Mouse (Mus musculus) lung, embryonic 14.5 days (tissue): ENCODE measurements around the gene Gm266. TPM values are rescaled to one million over a fixed set of nuclear protein-coding genes. Genes with fewer than 3 reads are reported as not detected.
A peak's percentile ranks its signal among the peaks of the same experiment; 100 is the strongest.

Experiments used
- ATAC-seq: fragments of 200-750 bp; cut with Nextera tagmentation; 2 replicates; pipeline ENCODE4 v1.8.0; 2017; ENCODE audit warnings: mild to moderate bottlenecking, moderate TSS enrichment, moderate library complexity; ENCODE audit not compliant: insufficient read depth
- DNase-seq: peaks from one replicate; pipeline ENCODE4 v3.0.0-alpha.2; 2015
- H3K27ac ChIP-seq: fragments of 300-500 bp; sonication (generic); 2 replicates; pipeline ENCODE4 v1.5.1; 2014; ENCODE audit warnings: low read depth, mild to moderate bottlenecking, moderate library complexity
- H3K27me3 ChIP-seq: fragments of 300-500 bp; sonication (generic); 2 replicates; pipeline ENCODE4 v1.6.1; 2014; ENCODE audit warnings: low read length, control low read depth; ENCODE audit not compliant: insufficient read depth
- H3K36me3 ChIP-seq: fragments of 300-500 bp; sonication (generic); 2 replicates; pipeline ENCODE4 v1.6.1; 2014; ENCODE audit warnings: control low read depth; ENCODE audit not compliant: insufficient read depth
- H3K4me1 ChIP-seq: fragments of 300-500 bp; sonication (generic); 2 replicates; pipeline ENCODE4 v1.6.1; 2014; ENCODE audit warnings: antibody characterized with exemption, control low read depth; ENCODE audit not compliant: insufficient read depth
- H3K4me2 ChIP-seq: fragments of 300-500 bp; sonication (generic); 2 replicates; pipeline ENCODE4 v1.6.1; 2014; ENCODE audit warnings: mild to moderate bottlenecking
- H3K4me3 ChIP-seq: fragments of 300-500 bp; sonication (generic); 2 replicates; pipeline ENCODE4 v1.5.1; 2014; ENCODE audit warnings: low read depth, low read length
- H3K9ac ChIP-seq: fragments of 300-500 bp; sonication (generic); 2 replicates; pipeline ENCODE4 v1.6.1; 2014
- H3K9me3 ChIP-seq: fragments of 300-500 bp; sonication (generic); 2 replicates; pipeline ENCODE4 v1.6.1; 2016; ENCODE audit warnings: low read depth, low read length, control low read depth
- CTCF ChIP-seq: IDR thresholded peaks from 2 replicates; pipeline ENCODE4 v1.5.1; 2016; ENCODE audit warnings: antibody characterized with exemption, low read depth
- WGBS: fragments of 180-500 bp; shearing (Covaris S2); extraction: QIAGEN DNeasy Blood & Tissue Kit; methylation state at CpG from one replicate; pipeline ENCODE4 v1.1.7; 2014; 5-methylcytosine and 5-hydroxymethylcytosine counted together
- polyA plus RNA-seq: library from polyadenylated mRNA; unstranded; fragments of >200 nt; fragmentation: Nextera tagmentation; extraction: Ambion mirVana; gene quantifications from 2 replicates; pipeline ENCODE4 v1.2.1, GENCODE M21; 2014

Gm266 gene
- polyA plus RNA-seq, 1 experiment from 2014 or later: 10.8 TPM

GRCm38 (mm10) chr12:111455311-111455846 lies 30.2 kb downstream of the Gm266 start:
- ATAC-seq (no peak), DNase-seq (no peak)
- Histone ChIP-seq H3K4me2 (no peak overlapping the region), H3K27me3 (no peaks in the 10 kb centered on the region), H3K9me3 (no peaks in the 10 kb centered on the region), H3K36me3 (no peaks in the 10 kb centered on the region), H3K4me3 (no peak overlapping the region), H3K27ac (no peak overlapping the region), H3K9ac (no peak overlapping the region), H3K4me1 (no peaks in the 10 kb centered on the region)
- TF ChIP-seq CTCF: no peak
- WGBS: 51% methylated on average over 12 of the region's 12 CpGs

GRCm38 (mm10) chr12:111454543-111455280 lies 30.9 kb downstream of the Gm266 start:
- Histone ChIP-seq H3K9me3 (no peaks in the 10 kb centered on the region), H3K27ac (no peak overlapping the region), H3K4me3 (no peak overlapping the region), H3K27me3 (no peaks in the 10 kb centered on the region), H3K4me2 (no peak overlapping the region), H3K4me1 (peaks cover 5% of the 10 kb centered on the region; the same call in 1 of the 2 replicates), H3K9ac (no peak overlapping the region), H3K36me3 (no peaks in the 10 kb centered on the region)
- ATAC-seq (no peak), DNase-seq (no peak)
- no peak for TF ChIP-seq CTCF
- WGBS: 51% methylated on average over 10 of the region's 10 CpGs

GRCm38 (mm10) chr12:111454021-111454420 lies 31.6 kb downstream of the Gm266 start:
- Histone ChIP-seq H3K4me1 (peaks cover 10% of the 10 kb centered on the region; the same call in 1 of the 2 replicates), H3K9me3 (no peaks in the 10 kb centered on the region), H3K4me3 (no peak overlapping the region), H3K4me2 (no peak overlapping the region), H3K27me3 (peaks cover under 1% of the 10 kb centered on the region; the same call in 1 of the 2 replicates), H3K36me3 (no peaks in the 10 kb centered on the region), H3K27ac (no peak overlapping the region), H3K9ac (no peak overlapping the region)
- ATAC-seq: no peak
- 10% methylated on average over 4 of the region's 4 CpGs for WGBS
- TF ChIP-seq CTCF: peak; percentile 28
- peak; percentile 68 for DNase-seq

GRCm38 (mm10) chr12:111451561-111451960 lies 34.1 kb downstream of the Gm266 start:
- Histone ChIP-seq H3K27me3 (peaks cover 25% of the 10 kb centered on the region), H3K9ac (no peak overlapping the region), H3K4me3 (no peak overlapping the region), H3K27ac (no peak overlapping the region), H3K9me3 (no peaks in the 10 kb centered on the region), H3K4me1 (peaks cover 15% of the 10 kb centered on the region; the same call in 1 of the 2 replicates), H3K4me2 (no peak overlapping the region), H3K36me3 (no peaks in the 10 kb centered on the region)
- no peak for TF ChIP-seq CTCF
- ATAC-seq (no peak), DNase-seq (no peak)
- WGBS: 74% methylated on average over 7 of the region's 7 CpGs

GRCm38 (mm10) chr12:111450359-111450758 lies 35.3 kb downstream of the Gm266 start:
- H3K4me2 ChIP-seq: no peak overlapping the region
- H3K4me3 ChIP-seq: no peak overlapping the region
- WGBS: 32% methylated on average over 6 of the region's 6 CpGs
- ATAC-seq: no peak
- peaks cover 15% of the 10 kb centered on the region; the same call in 1 of the 2 replicates for H3K4me1 ChIP-seq
- H3K9me3 ChIP-seq: no peaks in the 10 kb centered on the region
- H3K9ac ChIP-seq: no peak overlapping the region
- H3K36me3 ChIP-seq: no peaks in the 10 kb centered on the region
- peak overlapping the region; percentile 20; the same call in 1 of the 2 replicates for H3K27ac ChIP-seq
- H3K27me3 ChIP-seq: peaks cover 37% of the 10 kb centered on the region
- no peak for TF ChIP-seq CTCF
- no peak for DNase-seq

- DNase-seq: no peak
- H3K4me2 ChIP-seq: no peak overlapping the region
- peak; percentile 57; the same call in 1 of the 2 replicates for ATAC-seq
- H3K36me3 ChIP-seq: no peaks in the 10 kb centered on the region
- H3K9ac ChIP-seq: no peak overlapping the region
- H3K9me3 ChIP-seq: no peaks in the 10 kb centered on the region
- H3K4me3 ChIP-seq: no peak overlapping the region
- TF ChIP-seq CTCF: no peak
- peaks cover 49% of the 10 kb centered on the region for H3K27me3 ChIP-seq
- H3K4me1 ChIP-seq: peaks cover 15% of the 10 kb centered on the region; the same call in 1 of the 2 replicates
- WGBS: 10% methylated on average over 14 of the region's 14 CpGs
- no peak overlapping the region for H3K27ac ChIP-seq
Observed at GRCm38 (mm10) chr12:111448931-111449705, 36.5 kb downstream of the Gm266 start.
